Mouse (Mus musculus) cerebellum, postnatal 36 days (tissue): Measurements from ENCODE around the gene Tbca.

Experiments
- DNase-seq, 2 experiments: peaks; one replicate each; pipeline ENCODE4 v3.0.0; 2021 to 2022; ENCODE audit warnings: mixed read lengths in 2 of 2

Gene Tbca

DNA sequence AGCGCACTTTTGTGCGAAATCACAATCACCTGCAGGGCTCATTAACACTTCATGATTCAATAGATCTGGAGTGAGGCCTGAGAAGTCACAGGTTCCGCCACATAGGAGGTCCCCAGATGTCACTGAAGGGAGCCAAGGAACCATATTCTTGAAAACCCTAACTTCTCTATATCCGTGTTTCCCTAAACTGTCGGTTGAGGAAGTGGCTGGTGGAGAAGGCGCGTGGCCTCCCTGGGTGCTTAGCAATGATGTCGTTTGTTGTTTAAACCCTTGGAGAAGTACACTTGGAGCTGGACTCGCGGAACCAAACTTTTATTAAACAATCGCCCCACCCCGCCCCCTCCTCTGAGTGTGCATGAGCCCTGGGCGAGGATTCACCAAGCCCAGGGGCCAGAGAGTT is 60.6 kb downstream of the Tbca start:
- DNase-seq: no peak

DNA sequence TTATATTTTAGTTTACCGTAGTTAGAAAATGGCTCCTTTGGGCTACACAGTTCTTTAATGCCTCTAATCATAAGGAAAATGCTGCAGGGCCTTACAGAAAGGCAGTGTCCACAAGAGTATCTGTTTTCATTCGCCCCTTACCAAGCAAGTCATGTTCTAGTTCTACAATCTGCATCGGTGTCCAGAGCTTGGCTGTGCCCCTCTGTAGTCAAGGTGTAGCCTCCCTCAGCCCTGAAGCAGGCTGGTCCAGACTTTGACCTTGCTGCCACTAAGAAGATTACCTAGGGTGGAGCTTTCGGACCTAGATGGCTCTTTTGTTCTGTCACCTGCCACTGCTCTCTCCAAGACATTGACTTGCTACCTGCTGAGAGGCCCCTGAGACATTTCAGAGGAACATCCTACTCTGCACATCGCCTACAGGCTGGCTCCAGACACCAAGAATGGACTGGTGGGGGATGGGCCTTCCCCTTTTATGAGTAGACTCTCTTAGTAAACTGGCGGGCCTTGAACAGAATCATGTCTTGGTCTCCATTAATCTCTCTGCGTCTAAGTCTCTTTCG is 69.4 kb downstream of the Tbca start:
- no peak for DNase-seq

DNA sequence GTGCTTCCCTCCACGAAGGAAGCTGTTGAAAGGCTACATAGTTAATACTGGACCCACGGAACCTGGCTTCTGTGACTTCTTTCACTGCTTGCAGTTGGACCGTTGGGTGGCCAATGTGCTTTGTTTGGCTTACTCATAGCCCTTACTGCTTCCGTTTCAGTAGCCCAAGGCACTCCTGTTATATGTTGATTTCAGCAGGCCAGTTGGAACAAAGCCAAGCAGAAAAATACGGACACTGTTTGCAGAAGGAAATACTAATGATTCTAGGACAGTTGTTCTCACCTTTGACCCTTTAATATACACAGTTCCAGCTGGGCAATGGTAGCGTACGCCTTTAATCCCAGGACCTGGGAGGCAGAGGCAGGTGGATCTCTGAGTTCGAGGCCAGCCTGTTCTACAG is 70.5 kb downstream of the Tbca start:
- DNase-seq: no peak

DNA sequence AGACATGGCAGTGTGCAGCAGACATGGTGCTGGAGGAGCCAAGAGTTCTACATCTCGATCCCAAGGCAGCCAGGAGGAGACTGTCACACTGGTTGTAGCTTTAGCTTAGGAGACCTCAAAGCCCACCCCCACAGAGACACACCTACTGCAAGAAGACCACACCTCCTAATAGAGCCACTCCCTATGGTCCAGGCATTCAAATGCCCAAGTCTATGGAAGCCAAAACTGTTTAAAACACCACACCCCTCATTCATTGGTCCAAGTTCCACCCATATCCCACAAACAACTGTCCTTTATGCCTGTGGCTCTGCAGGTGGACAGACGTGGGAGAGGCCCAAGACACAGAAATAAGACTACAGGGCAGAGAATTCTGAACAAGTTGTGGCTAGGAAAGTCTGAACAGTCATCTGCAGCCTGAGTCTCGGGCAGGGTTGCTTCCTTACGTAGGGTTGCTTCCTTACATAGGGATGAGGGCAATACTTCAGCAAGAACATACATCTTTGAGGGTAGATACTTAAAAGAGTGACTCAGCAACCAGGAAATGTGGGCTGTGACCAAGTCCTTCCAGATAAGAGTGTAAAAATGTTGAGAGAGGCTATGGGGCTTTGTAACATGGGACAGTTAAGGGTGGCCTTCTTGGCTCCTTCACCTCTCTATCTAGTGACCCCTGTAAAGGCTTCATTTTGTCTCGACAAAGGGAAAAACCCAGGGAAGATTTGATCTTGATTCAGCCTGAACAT is 74.0 kb downstream of the Tbca start:
- no peak for DNase-seq

DNA sequence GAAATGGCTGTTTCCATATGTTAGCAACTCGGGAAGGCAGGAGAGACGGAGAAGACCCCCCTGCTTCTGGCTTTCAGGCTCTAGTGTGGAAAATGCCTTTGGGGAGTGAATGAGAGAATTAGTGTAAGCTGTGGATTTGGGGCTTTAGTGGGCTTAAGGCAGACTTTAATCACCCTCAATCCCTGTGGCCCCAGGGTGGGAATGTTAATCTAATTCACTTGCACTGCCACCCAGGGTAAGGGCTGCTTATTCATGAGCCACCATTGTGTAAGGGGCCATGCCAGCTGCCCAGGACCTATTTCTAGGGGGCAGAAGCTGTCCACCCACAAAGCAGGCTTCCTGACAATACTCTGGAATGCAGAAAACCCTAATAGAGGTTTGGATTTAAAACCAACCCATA is 78.2 kb downstream of the Tbca start:
- no peak for DNase-seq

DNA sequence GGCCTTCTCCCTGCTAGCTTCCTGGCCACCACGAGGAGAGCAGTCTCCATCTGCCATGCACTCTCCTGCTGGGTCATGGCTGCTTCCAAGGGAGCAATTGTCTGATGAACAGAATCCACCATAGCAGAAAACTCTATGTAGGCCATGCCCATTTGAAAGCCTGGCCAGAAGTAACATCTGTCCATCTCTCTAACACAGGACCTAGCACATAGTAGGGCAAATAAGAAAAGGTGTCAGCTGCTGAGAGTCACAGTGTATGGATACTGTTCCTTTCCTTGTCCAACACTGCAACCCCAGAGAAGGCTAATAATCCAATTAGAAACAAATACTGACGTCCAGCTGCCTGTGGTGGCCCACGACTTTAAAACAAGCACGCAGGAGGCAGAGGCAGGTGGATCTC is 79.1 kb downstream of the Tbca start:
- no peak for DNase-seq

DNA sequence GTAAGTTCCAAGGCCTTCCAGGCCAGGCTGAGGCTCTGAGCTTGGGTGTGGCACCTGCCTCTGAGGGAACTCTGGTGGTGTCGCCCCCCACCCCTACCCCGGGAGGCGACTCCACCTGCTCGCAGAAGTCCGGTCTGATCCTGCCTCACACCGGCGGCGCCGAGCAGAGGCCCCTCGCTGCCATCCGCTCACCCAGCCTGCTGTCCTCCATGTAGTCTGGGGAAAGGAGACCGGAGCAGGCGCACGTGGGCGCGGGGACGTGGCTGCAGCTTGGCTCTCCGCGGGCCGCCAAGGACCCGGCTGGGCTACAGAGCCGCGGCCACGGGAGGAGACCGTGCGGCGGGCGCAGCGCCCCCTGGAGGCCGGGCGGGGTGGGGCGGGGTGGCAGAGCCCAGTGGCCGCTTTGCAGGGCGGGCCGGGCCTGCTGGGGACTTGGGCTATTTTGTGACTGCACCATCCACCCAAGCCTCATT is 79.8 kb downstream of the Tbca start:
- peak; percentile 11 to 25 for DNase-seq

DNA sequence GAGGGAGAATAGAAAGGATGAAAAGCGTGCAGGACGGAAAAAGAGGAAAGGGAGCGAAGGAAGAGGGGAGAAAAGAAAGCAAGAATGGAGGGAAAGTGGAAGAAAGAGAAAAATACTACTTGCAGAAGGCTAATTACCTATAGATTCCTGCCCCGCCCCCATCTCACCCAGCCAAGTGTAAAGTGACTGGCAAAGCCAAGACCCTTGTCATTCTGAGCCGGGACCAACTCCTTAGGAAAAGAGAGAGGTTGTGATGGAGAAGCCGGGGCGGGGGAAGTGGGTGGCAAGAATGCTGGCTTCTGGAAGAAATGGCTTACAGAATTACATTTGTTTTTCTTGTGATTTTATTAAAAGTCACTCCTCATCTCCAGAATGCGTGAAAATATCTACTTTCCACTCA is 80.8 kb downstream of the Tbca start:
- peak in 1 of 2 experiments; percentile 14 for DNase-seq

DNA sequence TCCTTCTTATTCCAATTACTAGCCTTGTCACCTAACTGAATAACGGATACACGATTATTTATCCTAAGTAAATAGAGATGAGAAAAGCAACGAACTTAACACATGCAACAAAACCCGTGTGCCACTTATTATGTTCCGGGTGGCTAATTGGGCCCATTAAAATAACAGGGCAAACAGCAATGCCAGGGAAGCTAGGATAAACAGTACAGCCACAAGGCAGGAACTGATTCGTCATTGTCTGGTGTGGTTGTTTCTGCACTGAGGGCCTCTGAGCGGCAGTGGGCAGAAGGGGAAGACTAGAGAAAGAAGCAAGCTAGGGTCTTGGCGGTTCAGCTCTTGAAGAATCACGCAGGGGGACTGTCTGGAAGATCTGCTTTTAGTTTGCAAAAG is 81.4 kb downstream of the Tbca start:
- peak in 1 of 2 experiments; percentile 14 for DNase-seq

DNA sequence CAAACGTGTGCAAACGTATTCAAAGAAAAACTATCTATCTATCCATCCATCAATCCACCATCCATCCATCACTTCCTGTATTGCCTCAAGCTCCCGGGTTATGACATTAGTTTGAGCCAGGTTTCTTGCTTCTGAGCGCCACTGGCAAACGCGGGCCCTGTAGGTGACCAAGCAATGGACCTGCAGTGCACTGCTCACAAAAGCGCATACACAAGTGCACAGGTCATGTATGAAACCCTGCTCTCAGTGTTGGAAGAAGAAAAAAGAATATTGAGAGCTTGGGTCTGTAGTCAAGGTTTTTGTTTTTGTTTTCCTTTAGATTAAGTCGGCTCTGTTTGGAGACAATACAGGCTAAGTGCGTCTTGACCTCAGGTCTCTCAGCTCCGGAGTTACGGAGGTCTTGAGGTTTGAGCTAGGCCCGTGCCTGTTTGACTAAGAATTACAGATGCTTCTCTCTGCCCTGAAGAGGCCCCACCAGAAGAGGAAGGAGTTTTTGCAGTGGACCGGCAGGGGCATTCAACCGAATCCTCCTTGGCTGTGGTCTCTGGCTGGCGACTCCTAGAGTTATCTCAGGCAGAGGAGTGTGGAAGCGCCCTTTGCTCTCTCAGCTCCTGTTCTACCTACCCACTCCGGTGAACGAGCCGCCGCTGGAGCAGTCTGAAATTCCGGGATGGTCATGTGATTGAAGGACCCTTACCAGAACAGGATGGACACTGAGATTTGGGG is 81.9 kb downstream of the Tbca start:
- peak in 1 of 2 experiments; percentile 17 for DNase-seq

DNA sequence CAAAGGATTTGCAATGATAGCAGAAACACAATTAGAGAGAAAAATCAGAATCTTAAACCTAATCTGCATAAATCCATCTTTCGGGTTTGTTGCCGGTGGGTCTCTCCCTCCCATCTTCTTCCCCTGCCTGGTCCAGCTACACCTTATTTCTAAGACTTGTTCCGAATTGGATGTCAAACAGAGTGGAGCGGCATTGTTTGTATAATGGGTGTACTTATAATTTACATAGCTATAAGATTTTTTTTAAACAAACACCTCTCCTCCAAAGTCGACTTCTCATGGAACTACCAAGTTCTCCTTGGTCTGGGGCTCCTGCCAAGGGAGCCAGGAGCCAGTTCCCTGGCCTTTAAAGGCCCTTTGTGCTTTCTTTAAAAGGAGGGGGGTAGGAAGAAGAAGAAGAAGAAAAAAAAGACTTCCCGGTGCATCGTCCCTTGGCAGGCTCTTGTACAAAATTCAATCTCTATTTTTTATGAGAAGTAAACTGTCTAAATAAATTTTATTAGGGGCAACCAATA is 83.2 kb downstream of the Tbca start:
- DNase-seq: peak in 1 of 2 experiments; percentile 5

DNA sequence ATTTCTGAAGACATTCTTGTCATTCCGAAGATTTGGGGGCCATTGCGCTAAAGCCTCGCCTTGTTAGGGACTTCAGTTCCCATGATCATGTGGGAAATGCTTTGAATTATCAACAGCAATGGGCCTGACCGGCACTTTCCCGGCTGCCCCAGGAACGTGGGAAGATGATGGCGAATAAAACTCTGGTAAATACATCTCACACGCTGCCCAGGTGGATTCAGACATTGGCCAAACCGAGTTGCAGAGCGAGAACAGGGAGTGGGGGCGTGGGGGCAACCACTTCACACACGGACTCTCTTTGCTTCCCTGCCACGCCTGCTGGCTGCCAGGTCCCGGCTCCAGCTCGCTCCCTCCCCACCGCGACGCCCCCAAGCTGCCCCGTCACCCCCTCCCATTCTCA is 83.7 kb downstream of the Tbca start:
- peak in 1 of 2 experiments; percentile 13 for DNase-seq

DNA sequence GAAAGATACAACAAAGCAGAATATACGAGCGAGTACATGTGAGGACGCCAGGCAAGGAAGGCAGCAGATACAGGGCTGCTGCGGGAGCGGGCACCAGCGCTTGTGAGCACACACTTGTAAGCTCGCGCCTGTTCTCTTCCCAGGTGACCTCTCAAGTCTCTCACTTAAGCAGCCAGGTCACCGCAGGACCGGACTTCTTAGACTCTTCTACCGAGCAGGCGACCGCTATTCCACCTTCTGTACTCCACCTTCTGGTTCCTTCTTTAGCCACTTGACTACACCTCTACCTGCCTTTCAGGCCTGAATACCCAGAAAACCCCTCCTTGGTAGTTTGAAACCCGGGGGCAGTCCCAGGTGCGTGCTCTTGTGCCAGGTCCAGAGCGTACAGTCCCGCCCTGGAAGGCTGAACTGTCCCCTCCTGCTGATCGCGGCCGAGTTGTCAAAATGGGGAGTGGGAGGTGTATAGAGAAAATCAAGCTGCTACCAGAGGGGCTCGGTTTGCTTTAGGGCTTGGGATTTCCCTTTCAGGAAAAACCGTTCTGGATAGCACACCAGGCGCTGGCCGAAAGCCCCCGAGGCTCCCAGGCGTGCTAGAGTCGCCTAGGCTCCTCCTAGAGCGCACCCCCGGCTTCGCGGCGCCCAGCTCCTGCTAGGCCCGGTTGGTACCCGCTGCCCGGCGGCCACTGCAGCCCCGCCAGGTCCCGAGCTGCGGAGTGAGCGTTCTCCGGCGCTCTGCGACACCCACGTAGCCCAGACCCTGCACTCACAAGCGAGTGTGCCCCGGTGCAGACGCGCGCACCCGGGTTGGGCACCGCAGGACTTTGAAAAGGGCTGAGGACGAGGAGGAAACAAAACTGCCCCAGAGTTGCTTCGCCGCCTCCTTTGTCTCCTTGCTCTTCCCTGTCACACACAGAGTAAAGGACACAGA is 84.7 kb downstream of the Tbca start:
- peak in 1 of 2 experiments; percentile 19 for DNase-seq

DNA sequence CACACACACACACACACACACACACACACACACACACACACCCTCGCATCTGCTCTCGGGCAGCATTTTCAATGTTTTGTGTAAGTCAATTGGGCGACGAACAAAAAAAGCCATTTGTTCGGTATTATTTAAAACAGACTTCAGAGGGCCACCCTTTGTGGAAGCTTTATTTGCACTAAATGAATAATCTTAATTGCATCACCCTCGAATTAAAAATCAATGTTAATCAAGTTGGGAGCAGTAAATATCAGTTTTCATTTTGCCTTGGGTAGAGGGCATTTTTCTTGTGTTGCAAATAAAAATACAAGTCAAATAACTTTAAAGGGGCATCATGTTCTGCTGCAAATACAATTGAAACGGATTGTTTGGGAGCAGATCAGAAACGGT is 85.3 kb downstream of the Tbca start:
- DNase-seq: no peak

DNA sequence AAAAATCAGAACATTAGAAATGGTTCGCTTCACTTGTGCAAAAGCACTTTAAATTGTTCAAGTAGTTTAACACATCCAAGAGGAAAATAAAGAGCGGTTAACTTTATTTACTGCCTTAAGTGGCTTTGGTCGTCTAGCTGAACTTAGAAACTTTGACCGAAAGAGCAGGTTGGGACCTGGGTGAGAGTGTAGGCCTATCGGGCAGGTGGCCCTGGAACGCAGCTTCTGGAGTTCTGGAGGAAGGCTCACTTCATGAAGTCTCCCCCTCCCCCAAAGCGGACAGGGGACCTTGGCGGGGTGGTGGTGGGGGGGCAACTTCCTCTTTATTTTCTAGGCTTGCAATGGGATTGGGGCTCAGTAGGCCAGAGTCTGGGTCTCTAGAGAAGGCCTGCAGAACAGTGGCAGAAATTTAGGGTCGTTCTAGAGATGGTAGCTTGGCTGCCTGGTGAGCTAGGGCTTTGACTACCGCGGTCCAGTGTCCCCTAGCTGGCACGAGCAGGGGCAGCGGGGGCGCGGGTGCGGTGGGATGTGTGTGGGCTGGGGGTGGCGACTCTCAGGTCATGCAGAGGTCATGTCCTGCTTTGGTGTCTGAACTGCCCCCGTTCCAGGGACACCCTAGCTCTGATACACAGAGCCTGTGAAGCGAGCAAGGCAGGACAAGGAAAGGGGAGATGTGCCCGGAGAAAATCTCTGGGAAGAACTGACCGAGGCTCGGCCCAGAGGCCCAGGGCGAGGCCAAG is 86.1 kb downstream of the Tbca start:
- peak in 1 of 2 experiments; percentile 11 for DNase-seq

DNA sequence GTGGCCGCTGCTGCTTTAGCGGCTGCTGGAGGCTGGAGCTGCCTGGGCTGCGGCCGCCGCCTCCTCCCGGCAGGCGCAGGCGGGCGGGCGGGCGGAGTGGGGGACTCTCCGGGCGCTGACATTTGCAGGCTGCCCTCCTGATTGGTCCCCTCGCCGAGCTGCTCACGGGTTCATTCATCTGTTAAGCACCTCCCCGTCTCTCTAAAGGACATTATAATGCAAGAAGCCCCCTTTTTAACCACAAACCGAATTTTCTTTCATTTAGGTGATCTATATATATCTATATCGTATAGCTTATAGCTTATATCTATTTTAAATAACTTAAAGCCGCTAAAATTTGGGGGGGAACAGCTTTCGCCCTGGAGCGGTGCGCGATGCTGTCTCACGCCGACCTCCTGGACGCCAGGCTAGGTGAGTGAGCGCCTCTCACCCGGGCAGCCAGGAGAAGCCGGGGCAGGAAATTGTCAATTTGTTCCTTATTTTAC is 86.7 kb downstream of the Tbca start, which contains the start of gene Otp:
Otp (plus strand) TSS at position 207 of the 485 bp plus-strand sequence.
- DNase-seq: peak in 1 of 2 experiments; percentile 10

DNA sequence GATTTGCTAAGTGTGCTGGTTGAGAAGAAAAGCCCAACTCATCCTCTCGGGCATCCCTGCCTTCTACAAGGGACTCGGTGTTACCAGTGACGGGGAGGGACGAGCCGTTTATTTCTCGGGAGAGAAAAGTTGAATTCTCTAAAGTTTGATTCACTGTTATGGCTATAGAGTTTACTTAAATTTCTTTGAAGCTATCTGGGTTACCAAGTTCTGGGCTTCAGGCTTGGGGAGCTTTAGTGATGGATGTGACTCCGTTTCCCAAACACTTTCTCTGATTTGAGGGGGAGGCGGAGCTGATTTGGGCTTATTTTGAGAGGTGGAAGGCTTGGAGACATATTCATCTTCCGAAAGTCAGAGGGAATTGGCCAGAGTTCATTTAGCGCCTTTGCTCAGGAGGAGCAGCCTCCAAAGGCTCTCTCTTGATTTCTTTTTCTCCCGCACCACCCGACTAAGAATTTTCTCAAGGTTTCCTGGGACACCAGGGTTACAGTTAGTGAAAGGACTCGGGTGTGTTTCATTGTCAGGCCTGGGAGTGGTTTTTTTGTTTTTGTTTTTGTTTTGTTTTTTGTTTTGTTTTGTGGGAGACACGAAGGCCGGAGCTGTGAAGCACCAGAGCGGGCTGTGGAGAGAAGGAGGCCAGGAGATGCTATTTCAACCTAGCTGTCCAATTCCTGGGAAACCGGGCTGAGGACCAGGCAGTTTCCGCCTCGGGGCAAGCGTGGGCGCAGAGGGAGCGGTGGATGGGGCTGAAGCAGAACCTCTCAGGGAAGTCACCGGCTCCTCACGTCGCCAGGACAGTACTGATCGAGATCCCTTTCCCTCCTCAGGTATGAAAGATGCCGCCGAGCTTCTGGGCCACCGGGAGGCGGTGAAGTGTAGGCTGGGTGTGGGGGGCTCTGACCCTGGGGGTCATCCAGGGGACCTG is 87.8 kb downstream of the Tbca start:
- peak in 1 of 2 experiments; percentile 23 for DNase-seq

DNA sequence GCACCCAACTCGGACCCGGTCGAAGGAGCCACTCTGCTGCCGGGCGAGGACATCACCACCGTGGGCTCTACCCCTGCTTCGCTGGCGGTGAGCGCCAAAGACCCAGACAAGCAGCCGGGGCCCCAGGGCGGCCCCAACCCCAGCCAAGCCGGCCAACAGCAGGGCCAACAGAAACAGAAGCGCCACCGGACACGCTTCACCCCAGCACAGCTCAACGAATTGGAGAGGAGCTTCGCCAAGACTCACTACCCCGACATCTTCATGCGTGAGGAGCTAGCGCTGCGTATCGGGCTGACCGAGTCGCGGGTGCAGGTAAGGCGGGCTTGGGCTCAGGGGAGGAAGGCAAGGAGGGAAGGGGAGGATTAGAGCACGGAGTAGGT is 88.5 kb downstream of the Tbca start:
- peak in 1 of 2 experiments; percentile 8 for DNase-seq

DNA sequence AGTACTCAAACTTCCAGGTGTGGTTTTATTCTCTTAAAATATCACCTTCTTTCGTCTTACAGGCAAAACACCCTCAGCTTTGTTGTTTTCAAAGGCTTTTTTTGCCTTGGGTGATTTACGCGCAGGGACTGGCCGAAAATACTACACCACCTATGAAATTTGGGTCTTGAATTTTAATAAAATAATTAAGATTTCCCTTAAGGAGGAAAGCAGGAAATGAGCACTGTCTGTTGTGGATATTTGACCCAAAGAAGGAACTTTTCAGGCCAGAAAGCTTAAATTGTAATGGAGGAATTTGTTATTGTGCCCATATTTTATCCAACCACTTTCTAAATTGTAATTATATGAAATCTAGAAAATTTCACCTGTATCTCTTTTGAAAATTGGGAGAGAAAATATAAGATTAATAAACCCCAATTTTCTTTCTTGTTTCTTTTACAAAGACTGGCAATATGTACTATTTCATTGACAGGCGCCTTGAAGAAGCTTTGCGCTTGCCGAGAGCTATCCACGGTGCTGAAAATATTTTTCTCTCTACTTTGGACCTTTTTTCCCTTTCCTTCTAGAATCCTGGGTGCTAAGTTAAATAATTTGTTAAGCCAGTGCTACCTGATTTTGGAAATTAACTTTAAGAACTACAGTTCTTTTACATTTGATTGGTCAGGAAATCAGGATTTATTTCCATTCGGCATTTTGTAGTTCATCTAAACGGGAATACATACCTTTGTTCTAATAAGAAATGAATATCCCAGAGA is 89.5 kb downstream of the Tbca start:
- peak in 1 of 2 experiments; percentile 9 for DNase-seq

DNA sequence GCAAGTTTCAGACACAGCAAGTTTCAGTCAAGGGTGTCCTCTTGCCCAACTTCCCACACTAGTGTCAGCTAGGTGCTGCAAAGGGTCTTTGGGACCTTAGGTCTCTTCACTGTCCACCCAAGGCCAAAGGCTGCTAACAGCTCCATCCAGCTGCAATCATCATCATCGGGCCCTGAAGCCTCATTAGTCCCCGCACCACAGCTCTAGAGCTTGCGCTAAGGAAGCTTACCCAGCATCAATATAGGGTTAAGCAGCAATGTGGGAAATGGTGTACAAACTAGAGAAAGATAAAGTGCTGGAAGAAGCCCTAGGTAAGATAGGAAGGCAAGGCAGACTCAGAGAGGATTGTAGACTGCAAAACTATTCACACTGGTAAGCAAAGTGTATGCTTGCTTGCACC is 92.5 kb downstream of the Tbca start:
- peak in 1 of 2 experiments; percentile 4 for DNase-seq
